Mouse (Mus musculus) G1E (cell line): ENCODE measurements around the gene Abcg1. TPM values are rescaled to one million over a fixed set of nuclear protein-coding genes. Genes with fewer than 3 reads are reported as not detected.

Source experiments
- ATAC-seq: 2 replicates; pipeline ENCODE4 v1.8.0; 2016; ENCODE audit warnings: mild to moderate bottlenecking; ENCODE audit not compliant: insufficient number of reproducible peaks, poor library complexity, low FRiP score, severe bottlenecking; ENCODE audit errors: extremely low read depth
- DNase-seq: peaks from one replicate; pipeline ENCODE4 v3.0.0; 2012; ENCODE audit warnings: low spot score
- H3K27me3 ChIP-seq: 2 replicates; pipeline ENCODE4 v1.6.1; 2012; ENCODE audit warnings: mild to moderate bottlenecking, low read length, inconsistent platforms; ENCODE audit not compliant: insufficient read depth
- H3K36me3 ChIP-seq: replicated peaks from 2 replicates; pipeline ENCODE3; 2012; ENCODE audit warnings: mild to moderate bottlenecking, inconsistent platforms
- H3K4me1 ChIP-seq: 2 replicates; pipeline ENCODE4 v1.6.1; 2012; ENCODE audit warnings: low read depth, low read length, inconsistent platforms, mixed read lengths; ENCODE audit not compliant: insufficient read depth
- H3K4me3 ChIP-seq: 2 replicates; pipeline ENCODE4 v1.5.1; 2012; ENCODE audit warnings: low read depth, mild to moderate bottlenecking, inconsistent platforms, low read length, moderate library complexity, mixed read lengths
- H3K9me3 ChIP-seq: replicated peaks from 2 replicates; pipeline ENCODE4 v1.6.1; 2012; ENCODE audit warnings: inconsistent platforms
- CTCF ChIP-seq: IDR thresholded peaks from 2 replicates; pipeline ENCODE4 v1.5.1; 2012; ENCODE audit warnings: low read depth, low read length, inconsistent platforms, mixed read lengths
- GATA1 ChIP-seq: IDR thresholded peaks from 2 replicates; pipeline ENCODE4 v1.6.1; 2012; ENCODE audit warnings: borderline replicate concordance, low read length, inconsistent platforms, mixed read lengths
- GATA2 ChIP-seq: IDR thresholded peaks from 2 replicates; pipeline ENCODE4 v1.6.1; 2012; ENCODE audit warnings: low read depth, low read length, inconsistent platforms, borderline replicate concordance
- POLR2AphosphoS5 ChIP-seq: IDR thresholded peaks from 2 replicates; pipeline ENCODE4 v1.6.1; 2012; ENCODE audit warnings: low read depth, low read length, inconsistent platforms; ENCODE audit not compliant: insufficient replicate concordance
- TAL1 ChIP-seq: conservative IDR thresholded peaks from 2 replicates; pipeline ENCODE4 v1.6.1; 2012; ENCODE audit warnings: low read depth, low read length, inconsistent platforms, mixed read lengths
- polyA plus RNA-seq: library from polyadenylated mRNA; stranded (reverse); fragments of >175 nt; gene quantifications from 2 replicates; pipeline ENCODE4 v1.2.3, GENCODE M21; 2012
- total RNA-seq, 2 experiments: library from RNA; stranded (forward) in 1 of 2; stranded (reverse) in 1 of 2; fragments of 200-1000 nt in 1 of 2; fragments of >200 nt in 1 of 2; fragmentation: Nextera tagmentation in 1 of 2; gene quantifications; 2 replicates each; pipeline ENCODE4 v1.2.3; 2014 to 2017

Gene Abcg1
- total RNA-seq (2014; fragmentation: Nextera tagmentation) = not detected in 2 replicates
- total RNA-seq (2017) = 0.05 and 0.06 TPM in 2 replicates
- not detected in 2 replicates for polyA plus RNA-seq

DNA sequence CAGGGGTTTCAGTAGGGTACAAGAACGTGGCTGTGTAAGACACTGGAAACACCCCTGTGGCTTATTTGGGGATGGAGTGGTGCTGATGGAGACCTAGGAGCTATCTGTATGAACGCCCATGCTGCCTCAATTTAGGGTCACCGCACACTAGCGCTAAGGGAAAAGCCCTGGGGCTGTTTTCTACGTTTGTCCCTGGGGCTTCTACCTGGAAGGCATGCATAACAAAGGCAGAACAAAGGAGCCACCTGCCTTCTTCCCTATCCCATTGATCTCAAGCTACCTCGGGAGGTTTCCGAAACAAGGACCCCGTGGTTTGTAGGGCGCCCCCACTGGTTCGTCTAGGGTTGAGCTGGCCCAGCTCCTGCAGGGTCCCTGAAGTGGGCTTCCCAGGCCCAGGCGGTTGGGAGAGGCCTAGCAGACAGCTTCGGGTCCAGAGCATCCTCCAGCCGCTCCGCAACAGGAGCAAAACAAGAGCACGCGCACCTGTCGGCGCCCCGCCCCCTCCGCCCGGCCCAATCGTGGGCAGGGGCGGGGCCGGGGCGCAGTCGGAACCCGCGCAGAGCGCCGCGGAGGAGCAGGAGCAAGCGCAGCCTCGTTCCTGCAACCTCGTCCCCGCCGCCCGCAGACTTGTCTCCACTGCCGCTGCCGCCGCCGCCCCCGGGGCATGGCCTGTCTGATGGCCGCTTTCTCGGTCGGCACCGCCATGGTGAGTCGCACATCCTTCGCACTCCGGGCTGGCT, at the start of gene Abcg1:
TSS of gene Abcg1 (plus strand) at position 525 of the 740 bp plus-strand sequence.
- H3K4me1 ChIP-seq = no peaks in the 10 kb centered on the region
- TF ChIP-seq POLR2AphosphoS5 = no peak
- no peak for ATAC-seq
- H3K4me3 ChIP-seq = no peak within 1 kb of the TSS; the same call in 1 of the 2 replicates
- DNase-seq = no peak
- H3K27me3 ChIP-seq = no peaks in the 10 kb centered on the region
- peaks cover 70% of the 10 kb centered on the region for H3K9me3 ChIP-seq
- no peaks in the 10 kb centered on the region for H3K36me3 ChIP-seq

- DNase-seq = no peak
- no peak for TF ChIP-seq GATA2
- no peak for TF ChIP-seq POLR2AphosphoS5
- TF ChIP-seq GATA1 = no peak
- TF ChIP-seq TAL1 = no peak
- TF ChIP-seq CTCF = no peak
- Histone ChIP-seq H3K4me1 (no peaks in the 10 kb centered on the region), H3K36me3 (no peaks in the 10 kb centered on the region), H3K9me3 (peaks cover 71% of the 10 kb centered on the region), H3K4me3 (no peak overlapping the region), H3K27me3 (no peaks in the 10 kb centered on the region)
- no peak for ATAC-seq
Observed at GRCm38 (mm10) chr17:31008416-31008815, 49.1 kb upstream of the Abcg1 start.

DNA sequence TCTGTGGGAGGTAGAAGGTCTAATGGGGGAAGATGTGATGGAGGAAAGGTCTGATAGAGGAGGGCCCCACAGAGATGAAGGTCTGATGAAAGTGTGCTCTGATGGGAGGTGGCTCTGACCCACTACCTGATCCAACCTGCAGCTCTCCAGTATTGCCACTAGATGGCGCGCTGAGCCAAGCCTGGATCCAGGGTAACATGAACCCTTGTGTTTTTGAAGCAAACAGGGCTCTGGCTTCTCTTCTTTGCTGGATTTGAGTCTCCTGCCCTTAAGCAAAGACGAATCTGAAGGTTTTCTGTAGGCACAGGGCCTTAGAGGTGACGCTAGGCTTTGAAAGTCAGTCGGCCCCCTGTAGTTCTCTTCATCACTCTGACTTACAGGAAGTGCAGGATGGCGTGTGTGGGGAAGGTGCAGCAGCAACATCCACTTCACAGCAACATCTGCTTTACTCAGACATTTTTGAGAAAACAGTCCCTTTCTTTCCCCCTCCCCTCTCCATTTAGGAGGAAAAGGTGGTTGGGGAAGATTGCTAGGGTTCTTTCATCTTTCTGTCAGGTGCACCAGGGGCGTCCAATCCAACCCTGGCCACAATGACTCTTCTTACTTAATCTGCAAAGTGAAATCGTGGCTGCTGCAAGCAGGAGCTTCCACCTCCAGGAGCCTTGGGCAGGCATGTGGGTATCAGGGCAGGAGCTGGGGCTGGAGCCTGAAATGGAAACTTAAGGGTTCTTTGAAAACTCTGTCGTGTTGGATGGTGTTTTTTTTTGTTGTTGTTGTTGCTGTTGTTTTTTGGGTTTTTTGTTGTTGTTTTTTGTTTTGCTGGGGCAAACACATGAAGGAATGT, 45.7 kb upstream of the Abcg1 start:
- Histone ChIP-seq H3K4me1 (no peaks in the 10 kb centered on the region), H3K36me3 (no peaks in the 10 kb centered on the region), H3K27me3 (no peaks in the 10 kb centered on the region), H3K4me3 (no peak overlapping the region), H3K9me3 (peaks cover 75% of the 10 kb centered on the region)
- ATAC-seq (no peak), DNase-seq (no peak)
- no peak for TF ChIP-seq POLR2AphosphoS5
- no peak for TF ChIP-seq CTCF
- no peak for TF ChIP-seq GATA1
- no peak for TF ChIP-seq GATA2
- no peak for TF ChIP-seq TAL1

- Histone ChIP-seq H3K4me3 (no peak overlapping the region), H3K9me3 (peaks cover 75% of the 10 kb centered on the region), H3K27me3 (no peaks in the 10 kb centered on the region), H3K36me3 (no peaks in the 10 kb centered on the region), H3K4me1 (no peaks in the 10 kb centered on the region)
- ATAC-seq = no peak
- DNase-seq = no peak
- no peak for TF ChIP-seq CTCF
- no peak for TF ChIP-seq GATA2
- TF ChIP-seq GATA1 = no peak
- TF ChIP-seq TAL1 = no peak
- TF ChIP-seq POLR2AphosphoS5 = no peak
Observed at GRCm38 (mm10) chr17:31018267-31018666, 39.2 kb upstream of the Abcg1 start.

DNA sequence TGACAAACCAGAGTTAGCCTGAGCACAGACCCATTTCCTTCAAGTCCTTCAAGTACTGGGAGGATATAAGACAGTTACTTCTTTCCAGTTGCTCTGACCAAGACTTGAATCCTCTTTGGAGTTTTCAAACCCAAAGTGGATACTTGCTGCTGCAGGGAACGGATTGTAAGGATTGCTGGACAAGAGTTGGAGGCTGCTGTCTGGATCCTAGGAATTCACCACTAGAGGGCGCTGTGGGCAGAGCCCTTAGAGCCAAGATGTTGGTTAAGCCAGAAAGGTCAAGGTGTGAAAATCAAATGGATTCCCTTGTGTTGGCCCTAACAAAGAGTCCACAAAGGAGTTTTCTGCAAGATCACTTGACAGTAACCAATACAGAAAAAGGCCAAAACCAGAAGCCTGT, 38.0 kb upstream of the Abcg1 start:
- Histone ChIP-seq H3K4me1 (no peaks in the 10 kb centered on the region), H3K9me3 (peaks cover 79% of the 10 kb centered on the region), H3K36me3 (no peaks in the 10 kb centered on the region), H3K27me3 (no peaks in the 10 kb centered on the region), H3K4me3 (no peak overlapping the region)
- DNase-seq (no peak), ATAC-seq (no peak)
- TF ChIP-seq POLR2AphosphoS5 (no peak), CTCF (no peak), GATA2 (no peak), TAL1 (no peak), GATA1 (no peak)

GRCm38 (mm10) chr17:31020078-31020477, 37.4 kb upstream of the Abcg1 start:
- Histone ChIP-seq H3K4me1 (no peaks in the 10 kb centered on the region), H3K27me3 (no peaks in the 10 kb centered on the region), H3K36me3 (no peaks in the 10 kb centered on the region), H3K4me3 (no peak overlapping the region), H3K9me3 (peaks cover 78% of the 10 kb centered on the region)
- ATAC-seq (no peak), DNase-seq (no peak)
- TF ChIP-seq TAL1 (no peak), CTCF (no peak), GATA1 (no peak), GATA2 (no peak), POLR2AphosphoS5 (no peak)
